In the genomic region with DNA sequence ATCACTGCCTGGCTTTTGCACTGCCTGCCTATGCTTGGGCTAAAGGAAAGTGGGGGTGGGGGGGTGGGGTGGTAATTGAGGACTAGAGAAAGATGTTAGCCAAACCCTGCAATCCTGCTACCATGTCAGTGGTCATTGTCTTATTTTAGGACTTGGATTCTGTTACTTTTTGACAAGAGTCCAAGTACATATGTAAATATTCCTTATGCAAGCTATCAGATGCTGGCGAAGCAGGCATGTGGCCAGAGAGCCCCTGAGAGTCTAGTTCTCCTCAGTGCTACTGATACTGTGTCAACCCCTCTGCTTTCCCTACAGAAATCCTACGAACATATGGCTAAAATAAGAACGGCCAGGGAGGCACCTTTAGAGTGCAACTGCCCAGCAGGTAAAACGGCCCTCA, we compare ENCODE assay signal across 14 mouse cellular contexts. TPM values are rescaled to one million over a fixed set of nuclear protein-coding genes. Genes with fewer than 3 reads are reported as not detected.
DNase-seq lines count a peak whose midpoint lies in the region; ATAC-seq lines count a peak whose summit lies in the region.
"Had no signal": no experiment of that assay in that cellular context is flagged by ENCODE, and none has a peak within 500 bp of the region (broad histone marks: within the 10 kb centered on the region; RNA-seq: fewer than 3 reads in every experiment).

No protein-coding gene starts in this region.

- no peak for ATAC-seq in heart, embryonic 13.5 days (ENCODE audit: extremely low read depth, insufficient number of reproducible peaks, low FRiP score, low TSS enrichment)
- ATAC-seq in lung, embryonic 15.5 days (ENCODE audit: borderline replicate concordance, extremely low read depth, low FRiP score, low TSS enrichment): no peak
- ATAC-seq in embryonic facial prominence, embryonic 15.5 days (ENCODE audit: insufficient number of reproducible peaks, low FRiP score, low TSS enrichment, low read depth): no peak
- ATAC-seq in midbrain, embryonic 16.5 days: no peak
- ATAC-seq: inflammation-experienced regulatory T-cells, adult 6 months; Patski had no signal

- WGBS in heart, embryonic 13.5 days: 67% methylated on average over 4 of the region's 4 CpGs
- 40% methylated on average over 4 of the region's 4 CpGs for WGBS in lung, embryonic 15.5 days
- WGBS in embryonic facial prominence, embryonic 15.5 days: 54% methylated on average over 4 of the region's 4 CpGs
- 81% methylated on average over 4 of the region's 4 CpGs for WGBS in midbrain, embryonic 16.5 days

- H3K27ac ChIP-seq in heart, embryonic 13.5 days (replicated peaks): no peak overlapping the region
- no peak overlapping the region for H3K27ac ChIP-seq in lung, embryonic 15.5 days
- no peak overlapping the region for H3K27ac ChIP-seq in embryonic facial prominence, embryonic 15.5 days (replicated peaks)
- no peak overlapping the region for H3K27ac ChIP-seq in midbrain, embryonic 16.5 days (ENCODE audit: low read length)
- H3K27ac ChIP-seq: kidney, postnatal 0 days had no signal

- no peak for DNase-seq in heart, postnatal 25 days (ENCODE audit: low spot score)
- no peak for DNase-seq in lung, postnatal 4 days
- DNase-seq in frontal cortex, postnatal 10 days (ENCODE audit: low spot score in 2 of 2): no peak
- no peak for DNase-seq in T-cell, adult 2 months (ENCODE audit: low spot score)
- DNase-seq: cerebellum, adult 11 months; cerebellum, postnatal 36 days; thymus, postnatal 36 days had no signal

- no peaks in the 10 kb centered on the region for H3K36me3 ChIP-seq in heart, embryonic 13.5 days
- H3K36me3 ChIP-seq in lung, embryonic 15.5 days: no peaks in the 10 kb centered on the region
- no peaks in the 10 kb centered on the region for H3K36me3 ChIP-seq in embryonic facial prominence, embryonic 15.5 days
- H3K36me3 ChIP-seq in midbrain, embryonic 16.5 days (ENCODE audit: control insufficient read depth, insufficient read depth, low read length): no peaks in the 10 kb centered on the region

- peak overlapping the region; percentile 100; the same call in 1 of the 2 replicates for H3K4me2 ChIP-seq in heart, embryonic 13.5 days
- H3K4me2 ChIP-seq in lung, embryonic 15.5 days: peak overlapping the region; percentile 100
- H3K4me2 ChIP-seq in embryonic facial prominence, embryonic 15.5 days (replicated peaks): peak overlapping the region; percentile 25
- H3K4me2 ChIP-seq in midbrain, embryonic 16.5 days (ENCODE audit: low read length): peak overlapping the region; percentile 98

- H3K4me3 ChIP-seq in heart, embryonic 13.5 days: no peak overlapping the region
- peak overlapping the region; percentile 66 for H3K4me3 ChIP-seq in lung, embryonic 15.5 days
- H3K4me3 ChIP-seq in embryonic facial prominence, embryonic 15.5 days (replicated peaks): peak overlapping the region; percentile 62
- H3K4me3 ChIP-seq in midbrain, embryonic 16.5 days (ENCODE audit: low read depth, low read length): peak overlapping the region; percentile 65

- no peaks in the 10 kb centered on the region for H3K9me3 ChIP-seq in heart, embryonic 13.5 days
- no peaks in the 10 kb centered on the region for H3K9me3 ChIP-seq in lung, embryonic 15.5 days
- H3K9me3 ChIP-seq in embryonic facial prominence, embryonic 15.5 days (replicated peaks): no peaks in the 10 kb centered on the region
- H3K9me3 ChIP-seq in midbrain, embryonic 16.5 days (replicated peaks; ENCODE audit: control insufficient read depth, low read length, poor library complexity, severe bottlenecking): no peaks in the 10 kb centered on the region

- H3K9ac ChIP-seq in heart, embryonic 13.5 days: no peak overlapping the region
- H3K9ac ChIP-seq in lung, embryonic 15.5 days: no peak overlapping the region
- H3K9ac ChIP-seq in embryonic facial prominence, embryonic 15.5 days: no peak overlapping the region
- no peak overlapping the region for H3K9ac ChIP-seq in midbrain, embryonic 16.5 days (ENCODE audit: low read depth, low read length)

- intact Hi-C loops in heart, postnatal 25 days (cut with DNase I): loop anchor here (10.0 kb wide), 2 partner anchors 302 to 512 kb away; no protein-coding TSS in a partner anchor

- peaks cover 20% of the 10 kb centered on the region for H3K4me1 ChIP-seq in heart, embryonic 13.5 days
- H3K4me1 ChIP-seq in lung, embryonic 15.5 days: peaks cover 16% of the 10 kb centered on the region
- H3K4me1 ChIP-seq in embryonic facial prominence, embryonic 15.5 days: 0 out of 2 replicates have a peak, but pooled peaks cover 14% of the 10 kb centered on the region
- peaks cover 4% of the 10 kb centered on the region for H3K4me1 ChIP-seq in midbrain, embryonic 16.5 days (ENCODE audit: control insufficient read depth, insufficient read depth, low read length)

- H3K27me3 ChIP-seq in heart, embryonic 13.5 days (replicated peaks): peaks cover 10% of the 10 kb centered on the region
- H3K27me3 ChIP-seq in lung, embryonic 15.5 days: no peaks in the 10 kb centered on the region
- no peaks in the 10 kb centered on the region for H3K27me3 ChIP-seq in embryonic facial prominence, embryonic 15.5 days
- H3K27me3 ChIP-seq in midbrain, embryonic 16.5 days (ENCODE audit: control insufficient read depth, insufficient read depth, low read depth, low read length): no peaks in the 10 kb centered on the region

RNA-seq across cellular contexts. Expression of a gene that starts 51.1 kb away (rescaled TPM):
- 1.9 and 2.0 TPM in 2 replicates for polyA plus RNA-seq in heart, embryonic 13.5 days (2015; fragmentation: Nextera tagmentation; extraction: Ambion mirVana)
- under 1 TPM; 0.36 to 0.42 TPM for total RNA-seq in heart, postnatal 25 days (2021)
- polyA plus RNA-seq in lung, embryonic 15.5 days (2015; fragmentation: Nextera tagmentation; extraction: Ambion mirVana): 14.5 and 17.5 TPM in 2 replicates
- polyA plus RNA-seq in embryonic facial prominence, embryonic 15.5 days (2015; fragmentation: Nextera tagmentation; extraction: Ambion mirVana): 16.5 and 18.6 TPM in 2 replicates
- 13.9 and 15.1 TPM in 2 replicates for polyA plus RNA-seq in midbrain, embryonic 16.5 days (2015; fragmentation: Nextera tagmentation; extraction: Ambion mirVana)
- polyA plus RNA-seq: inflammation-experienced regulatory T-cells, adult 6 months had no signal

Comparison
In these comparisons a context has a peak if more than half of its experiments do, and no peak if none do; other contexts are left out.
1. H3K4me2 ChIP-seq: peak in every context shown above with its lines; median percentile 100 in heart, embryonic 13.5 days; 100 in lung, embryonic 15.5 days; 98 in midbrain, embryonic 16.5 days; 25 in embryonic facial prominence, embryonic 15.5 days.